Mouse (Mus musculus): Measurements from ENCODE around the gene Acyp1. TPM values are rescaled to one million over a fixed set of nuclear protein-coding genes. Genes with fewer than 3 reads are reported as not detected.

Gene Acyp1
- polyA plus RNA-seq, 1 experiment from 2014 or later: 87.7 TPM

GRCm38 (mm10) chr12:85262489-85262888, 25.7 kb downstream of the Acyp1 start:
- DNase-seq (ENCODE audit: low spot score) (peak; percentile 85), ATAC-seq (replicated peaks; ENCODE audit: low FRiP score, low read depth) (no peak)
- 0 out of 2 replicates have a peak, but pooled peaks cover 5% of the 10 kb centered on the region for H3K4me1 ChIP-seq (replicated peaks; ENCODE audit: insufficient read depth, low read length)
- H3K36me3 ChIP-seq (ENCODE audit: insufficient read depth, low read length): no peaks in the 10 kb centered on the region
- no peak overlapping the region for H3K9ac ChIP-seq (ENCODE audit: low read depth, low read length)
- H3K27ac ChIP-seq: no peak overlapping the region
- H3K9me3 ChIP-seq (replicated peaks; ENCODE audit: low read length): no peaks in the 10 kb centered on the region
- TF ChIP-seq CTCF (IDR thresholded peaks at IDR 0.05; ENCODE audit: low read depth): no peak
- 22% methylated on average over 10 of the region's 10 CpGs for WGBS
- H3K4me2 ChIP-seq (ENCODE audit: low read length): no peak overlapping the region
- no peaks in the 10 kb centered on the region for H3K27me3 ChIP-seq (ENCODE audit: insufficient read depth, low read length)
- H3K4me3 ChIP-seq (replicated peaks; ENCODE audit: low read depth, low read length): no peak overlapping the region

GRCm38 (mm10) chr12:85257008-85257639, 31.1 kb downstream of the Acyp1 start:
- ATAC-seq (replicated peaks; ENCODE audit: low FRiP score, low read depth) (no peak), DNase-seq (ENCODE audit: low spot score) (peak; percentile 54)
- no peak overlapping the region for H3K4me3 ChIP-seq (replicated peaks; ENCODE audit: low read depth, low read length)
- TF ChIP-seq CTCF (IDR thresholded peaks at IDR 0.05; ENCODE audit: low read depth): no peak
- WGBS: 45% methylated on average over 7 of the region's 7 CpGs
- H3K4me1 ChIP-seq (replicated peaks; ENCODE audit: insufficient read depth, low read length): no peaks in the 10 kb centered on the region; the same call in 1 of the 2 replicates
- H3K4me2 ChIP-seq (ENCODE audit: low read length): no peak overlapping the region
- H3K27me3 ChIP-seq (ENCODE audit: insufficient read depth, low read length): no peaks in the 10 kb centered on the region
- H3K9me3 ChIP-seq (replicated peaks; ENCODE audit: low read length): no peaks in the 10 kb centered on the region
- H3K36me3 ChIP-seq (ENCODE audit: insufficient read depth, low read length): no peaks in the 10 kb centered on the region
- 0 out of 2 replicates have a peak overlapping the region, but pooled peaks have one; percentile 8 for H3K9ac ChIP-seq (ENCODE audit: low read depth, low read length)
- 0 out of 2 replicates have a peak overlapping the region, but pooled peaks have one; percentile 19 for H3K27ac ChIP-seq

DNA sequence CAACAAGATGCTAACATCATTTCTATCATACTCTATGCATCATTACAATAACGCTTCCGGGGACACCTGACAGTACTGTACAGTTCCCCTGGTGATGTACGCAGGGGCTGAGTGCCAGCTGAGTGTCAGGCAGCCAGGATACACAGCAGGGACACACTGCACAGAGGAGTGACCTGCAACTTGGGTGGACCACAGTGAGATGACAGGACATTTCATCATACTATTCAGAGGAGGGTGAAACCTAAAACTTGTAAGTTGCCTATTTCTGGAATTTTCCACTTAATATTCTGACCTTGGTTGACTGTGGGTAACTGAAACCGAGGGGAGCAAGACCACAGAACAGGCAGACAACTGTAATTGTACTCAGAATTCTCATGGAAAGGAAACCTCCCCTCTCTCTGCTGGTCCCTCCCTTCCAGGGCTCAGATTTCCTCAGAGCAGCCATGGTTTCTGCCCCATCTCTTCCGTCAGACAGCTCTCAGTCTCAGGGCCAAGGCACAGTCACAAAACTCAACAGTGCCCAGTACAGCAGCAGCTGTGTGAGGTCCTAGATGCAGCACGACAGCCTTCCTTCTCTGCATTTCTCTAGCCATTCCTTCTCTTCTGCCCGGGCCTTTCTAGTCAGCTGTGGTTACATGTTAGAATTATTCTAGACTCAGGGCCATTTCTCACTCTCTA, 32.0 kb downstream of the Acyp1 start:
- Histone ChIP-seq H3K36me3 (ENCODE audit: insufficient read depth, low read length) (no peaks in the 10 kb centered on the region), H3K4me2 (ENCODE audit: low read length) (no peak overlapping the region), H3K27ac (peak overlapping the region; percentile 6; the same call in 1 of the 2 replicates), H3K9ac (ENCODE audit: low read depth, low read length) (no peak overlapping the region), H3K4me3 (replicated peaks; ENCODE audit: low read depth, low read length) (no peak overlapping the region), H3K9me3 (replicated peaks; ENCODE audit: low read length) (no peaks in the 10 kb centered on the region), H3K4me1 (replicated peaks; ENCODE audit: insufficient read depth, low read length) (no peaks in the 10 kb centered on the region; the same call in 1 of the 2 replicates), H3K27me3 (ENCODE audit: insufficient read depth, low read length) (no peaks in the 10 kb centered on the region)
- WGBS: 29% methylated on average over 7 of the region's 7 CpGs
- ATAC-seq (replicated peaks; ENCODE audit: low FRiP score, low read depth): no peak; the same call in 1 of the 2 replicates
- no peak for TF ChIP-seq CTCF (IDR thresholded peaks at IDR 0.05; ENCODE audit: low read depth)
- DNase-seq (ENCODE audit: low spot score): peak; percentile 82

DNA sequence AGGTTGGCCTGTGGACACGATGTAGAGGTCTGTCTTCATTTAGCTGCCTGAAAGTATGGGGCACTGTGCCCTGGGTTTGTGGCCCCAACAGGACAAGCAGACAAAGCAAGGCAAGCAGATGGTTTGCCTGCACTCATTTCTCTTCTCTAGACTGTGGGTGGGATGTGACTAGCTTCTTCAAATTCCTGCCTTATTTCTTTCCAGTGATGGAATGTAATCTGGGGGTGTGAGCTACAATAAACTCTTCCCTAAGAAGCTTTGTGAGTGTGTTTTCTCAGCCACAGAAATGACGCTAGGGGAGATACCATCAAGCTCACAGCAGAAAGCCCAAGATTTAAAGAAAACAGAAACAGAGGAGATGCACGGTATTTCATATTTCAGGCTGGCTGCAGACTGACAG, 36.2 kb downstream of the Acyp1 start:
- no peak for ATAC-seq (replicated peaks; ENCODE audit: low FRiP score, low read depth)
- Histone ChIP-seq H3K9ac (ENCODE audit: low read depth, low read length) (no peak overlapping the region), H3K36me3 (ENCODE audit: insufficient read depth, low read length) (no peaks in the 10 kb centered on the region), H3K27me3 (ENCODE audit: insufficient read depth, low read length) (no peaks in the 10 kb centered on the region), H3K9me3 (replicated peaks; ENCODE audit: low read length) (no peaks in the 10 kb centered on the region), H3K4me1 (replicated peaks; ENCODE audit: insufficient read depth, low read length) (no peaks in the 10 kb centered on the region; the same call in 1 of the 2 replicates), H3K27ac (no peak overlapping the region), H3K4me2 (ENCODE audit: low read length) (no peak overlapping the region), H3K4me3 (replicated peaks; ENCODE audit: low read depth, low read length) (no peak overlapping the region)
- DNase-seq (ENCODE audit: low spot score): no peak
- TF ChIP-seq CTCF (IDR thresholded peaks at IDR 0.05; ENCODE audit: low read depth): no peak
- 76% methylated on average over 3 of the region's 3 CpGs for WGBS

- no peaks in the 10 kb centered on the region for H3K9me3 ChIP-seq (replicated peaks; ENCODE audit: low read length)
- no peak for TF ChIP-seq CTCF (IDR thresholded peaks at IDR 0.05; ENCODE audit: low read depth)
- no peak overlapping the region for H3K27ac ChIP-seq
- WGBS: 27% methylated on average over 5 of the region's 5 CpGs
- no peaks in the 10 kb centered on the region for H3K4me1 ChIP-seq (replicated peaks; ENCODE audit: insufficient read depth, low read length)
- no peak overlapping the region for H3K9ac ChIP-seq (ENCODE audit: low read depth, low read length)
- H3K4me3 ChIP-seq (replicated peaks; ENCODE audit: low read depth, low read length): no peak overlapping the region
- no peak for ATAC-seq (replicated peaks; ENCODE audit: low FRiP score, low read depth)
- H3K36me3 ChIP-seq (ENCODE audit: insufficient read depth, low read length): peaks cover 7% of the 10 kb centered on the region; the same call in 1 of the 2 replicates
- DNase-seq (ENCODE audit: low spot score): peak; percentile 32
- H3K4me2 ChIP-seq (ENCODE audit: low read length): no peak overlapping the region
- no peaks in the 10 kb centered on the region for H3K27me3 ChIP-seq (ENCODE audit: insufficient read depth, low read length)
Observed at GRCm38 (mm10) chr12:85237553-85237952, 50.7 kb downstream of the Acyp1 start.

Data from kidney, postnatal 0 days (tissue).